Mouse (Mus musculus) liver, adult 2 months (tissue): Measurements from ENCODE around the gene Sarnp.

Source experiments
- CTCF ChIP-seq: fragments of 200-500 bp; IDR thresholded peaks from 2 replicates; pipeline ENCODE4 v1.5.1; 2011; ENCODE audit warnings: low read depth, low read length, control low read depth
- POLR2A ChIP-seq: fragments of 200-500 bp; IDR thresholded peaks from 2 replicates; pipeline ENCODE4 v1.6.1; 2011; ENCODE audit warnings: low read length, control low read depth; ENCODE audit not compliant: insufficient read depth; ENCODE audit errors: extremely low read depth

DNA sequence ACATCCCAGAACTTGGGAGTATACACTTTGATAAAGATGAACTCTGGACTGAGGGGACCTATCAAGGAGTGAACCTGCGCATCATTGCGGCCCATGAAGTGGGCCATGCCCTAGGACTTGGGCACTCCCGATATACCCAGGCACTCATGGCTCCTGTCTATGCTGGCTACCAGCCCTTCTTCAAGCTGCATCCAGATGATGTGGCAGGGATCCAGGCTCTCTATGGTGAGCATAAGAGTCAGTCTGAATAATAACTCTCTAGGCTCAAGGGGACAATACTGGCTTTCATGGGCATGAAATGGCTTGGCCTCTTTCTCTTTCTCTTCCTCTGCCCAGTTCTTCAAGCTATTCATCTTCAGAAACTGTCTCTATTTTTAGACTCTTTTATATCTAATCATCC lies 21.6 kb upstream of the Sarnp start:
- no peak for TF ChIP-seq CTCF
- no peak for TF ChIP-seq POLR2A
